Mouse (Mus musculus): Measurements from ENCODE around the gene Hras.

Hras gene

GRCm38 (mm10) chr7:141193948-141194347, at the start of gene Hras, which contains the start of gene Lrrc56:
Hras (minus strand) TSS chr7:141194005.
Lrrc56 (plus strand) TSS chr7:141194157.
- DNase-seq = peak; percentile 98

DNA sequence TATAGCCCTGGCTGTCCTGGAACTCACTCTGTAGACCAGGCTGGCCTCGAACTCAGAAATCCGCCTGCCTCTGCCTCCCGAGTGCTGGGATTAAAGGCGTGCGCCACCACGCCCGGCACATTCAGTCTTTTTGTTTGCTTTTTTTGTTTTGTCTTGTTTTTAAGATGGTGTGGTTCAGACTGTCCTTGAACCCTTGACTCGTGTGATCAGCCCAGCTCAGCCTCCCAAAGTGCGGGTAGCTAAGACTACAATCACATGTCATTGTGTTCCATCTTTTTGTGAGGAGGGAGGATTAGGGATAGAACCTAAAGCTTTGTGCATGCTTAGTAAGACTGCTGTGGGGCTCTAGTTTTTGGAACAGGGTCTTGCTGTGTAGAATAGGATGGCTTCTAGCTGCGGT, 37.7 kb upstream of the Hras start:
- DNase-seq = no peak

DNA sequence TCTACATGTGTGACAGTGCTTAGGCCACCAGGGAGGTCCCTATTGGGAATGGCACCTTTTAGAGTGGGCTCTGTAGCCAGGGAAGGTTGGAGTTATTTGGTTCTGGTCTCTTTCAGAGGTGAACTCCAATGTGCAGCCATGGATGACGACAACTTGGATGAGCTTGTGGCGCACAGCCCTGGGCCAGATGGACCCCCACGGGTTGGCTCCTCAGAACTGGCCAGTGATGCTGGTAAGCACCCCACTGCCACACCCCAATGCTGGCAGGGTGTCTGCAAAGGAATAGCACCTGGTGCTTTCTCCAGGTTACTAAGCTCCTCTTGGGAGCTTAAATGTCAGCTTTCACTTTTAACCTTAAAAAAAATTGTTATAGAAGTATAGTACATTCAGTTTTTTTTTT, 37.3 kb upstream of the Hras start:
- no peak for DNase-seq

DNA sequence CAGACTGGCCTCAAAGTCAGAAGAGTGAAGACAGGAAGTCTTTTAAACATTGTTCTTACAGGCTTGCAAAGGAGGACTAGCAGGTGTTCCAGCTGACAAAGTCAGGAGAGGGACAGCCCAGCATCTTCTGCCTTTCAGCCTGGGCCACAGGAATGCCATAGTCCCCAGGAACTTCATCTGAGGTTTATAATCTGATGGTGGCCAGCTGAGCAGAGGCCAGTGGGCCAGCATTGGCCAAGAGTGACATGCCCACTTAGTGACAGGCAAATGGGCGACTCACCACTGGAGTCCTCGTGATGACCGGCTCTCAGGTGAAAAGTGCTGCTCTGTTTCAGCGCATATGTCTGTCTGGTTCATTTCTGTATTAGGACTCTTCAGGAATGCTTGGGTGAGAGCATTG, 36.8 kb upstream of the Hras start:
- DNase-seq = no peak

DNA sequence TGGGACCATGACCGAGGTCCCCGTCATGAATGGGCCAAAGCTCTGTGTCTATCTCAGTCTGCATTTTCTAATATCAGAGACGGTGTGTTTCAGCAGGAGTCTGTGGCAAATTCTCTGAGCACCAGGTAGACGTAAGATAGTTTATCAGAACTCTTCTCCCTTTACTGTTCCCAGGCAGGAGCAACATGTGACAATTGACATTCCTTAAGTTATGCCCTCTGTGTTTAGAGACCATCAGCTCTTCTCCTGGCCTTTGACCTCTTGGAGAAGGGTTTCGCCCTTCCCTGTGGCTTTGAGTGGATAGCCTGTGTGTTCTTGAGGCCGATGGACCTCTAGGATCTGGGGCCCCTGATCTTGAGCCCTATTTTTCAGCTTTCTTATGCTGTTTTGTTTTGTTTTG, 35.9 kb upstream of the Hras start:
- no peak for DNase-seq

DNA sequence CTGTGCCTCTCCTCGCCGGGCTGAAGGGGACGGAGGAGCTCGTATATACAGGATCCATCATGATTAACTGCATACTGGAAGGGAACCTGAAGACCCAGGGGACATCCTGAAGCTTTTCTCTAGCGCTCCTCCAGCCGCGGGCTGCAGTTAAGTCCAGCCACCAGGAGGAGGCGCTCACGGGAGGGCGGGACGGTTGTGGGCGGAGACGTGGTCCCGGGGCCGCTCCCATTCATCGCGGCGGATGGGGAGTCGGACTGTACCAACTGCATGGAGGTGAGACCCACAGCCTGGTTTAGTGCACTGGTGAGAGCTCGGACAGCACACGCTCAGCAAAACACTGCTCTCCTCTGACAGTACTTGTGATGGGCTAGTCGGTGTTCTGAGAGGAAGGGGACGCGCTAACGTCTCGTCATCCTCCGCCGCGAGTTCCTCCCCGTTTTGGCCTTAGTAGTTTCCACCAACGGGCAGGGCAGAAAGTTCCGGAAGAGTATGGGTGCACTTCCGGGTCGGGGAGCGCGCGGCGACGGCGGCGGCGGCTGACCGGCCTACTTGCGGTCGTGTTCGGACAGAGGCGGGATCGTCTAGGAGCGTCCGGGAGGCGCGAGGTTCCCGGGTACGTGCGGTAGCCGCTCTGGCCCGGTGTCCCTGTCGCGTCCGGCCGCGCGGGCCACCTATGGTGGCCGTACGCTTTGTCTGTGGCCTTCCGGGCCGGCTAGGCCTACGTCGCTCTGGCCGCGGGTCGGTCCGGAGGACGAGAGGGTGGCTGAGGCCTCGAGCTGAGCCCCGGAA, 34.7 kb upstream of the Hras start, which contains the start of gene Phrf1:
Gene Phrf1, plus strand, starts transcription at position 506 of the 789 bp plus-strand sequence.
- DNase-seq = peak; percentile 94

GRCm38 (mm10) chr7:141227796-141228195, 34.0 kb upstream of the Hras start:
- no peak for DNase-seq

GRCm38 (mm10) chr7:141226535-141226934, 32.7 kb upstream of the Hras start:
- no peak for DNase-seq

- no peak for DNase-seq
These were observed 29.0 kb upstream of the Hras start for GRCm38 (mm10) chr7:141222696-141223215.

- no peak for DNase-seq
These were observed 28.3 kb upstream of the Hras start for GRCm38 (mm10) chr7:141222126-141222467.

GRCm38 (mm10) chr7:141221249-141222125, 27.7 kb upstream of the Hras start:
- DNase-seq = peak; percentile 96

DNA sequence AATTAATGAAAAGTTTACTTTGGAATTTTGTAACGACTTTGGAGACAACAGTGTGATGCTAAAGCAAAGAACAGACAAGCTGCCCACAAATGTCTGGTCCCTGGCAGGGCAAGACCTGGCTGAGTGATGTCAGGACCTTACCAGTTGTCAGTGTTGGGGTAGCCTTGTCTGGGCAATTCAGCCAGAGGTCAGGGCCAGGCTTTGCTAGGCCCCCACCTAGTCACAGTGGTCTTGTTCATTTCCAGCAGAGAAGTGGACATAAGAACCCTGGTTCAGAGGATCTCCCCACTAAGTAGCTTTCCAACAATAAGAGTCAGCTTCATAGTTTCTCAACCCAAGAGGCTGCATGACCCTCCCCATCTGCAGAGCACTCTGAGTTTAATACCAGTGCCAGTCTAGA, 26.6 kb upstream of the Hras start:
- DNase-seq = no peak

DNA sequence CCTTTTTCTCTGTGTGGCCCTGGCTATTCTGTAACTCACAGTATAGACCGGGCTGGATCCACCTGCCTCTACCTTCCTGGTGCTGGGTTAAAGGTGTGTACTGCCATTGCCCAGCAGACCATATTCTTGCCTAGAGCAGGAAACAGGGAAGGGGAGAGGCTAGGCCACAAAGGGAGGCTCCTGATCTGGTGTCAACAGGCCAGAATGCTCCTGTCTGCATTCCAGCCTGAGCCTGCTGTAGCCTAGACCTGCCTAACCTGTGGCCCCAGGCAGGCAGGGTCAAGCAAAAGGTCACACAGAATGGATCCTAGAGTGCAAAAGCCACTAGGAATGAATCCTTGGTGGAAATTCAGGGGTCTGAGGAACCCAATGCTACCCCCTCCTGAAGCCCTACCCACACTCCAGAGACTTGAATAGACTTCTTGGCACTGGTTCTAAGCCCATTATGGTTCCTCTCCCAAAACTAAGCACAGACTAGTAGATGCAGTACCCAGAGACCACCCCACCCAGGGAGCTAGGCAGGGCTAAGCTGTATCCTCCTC, 25.8 kb upstream of the Hras start:
- no peak for DNase-seq

DNA sequence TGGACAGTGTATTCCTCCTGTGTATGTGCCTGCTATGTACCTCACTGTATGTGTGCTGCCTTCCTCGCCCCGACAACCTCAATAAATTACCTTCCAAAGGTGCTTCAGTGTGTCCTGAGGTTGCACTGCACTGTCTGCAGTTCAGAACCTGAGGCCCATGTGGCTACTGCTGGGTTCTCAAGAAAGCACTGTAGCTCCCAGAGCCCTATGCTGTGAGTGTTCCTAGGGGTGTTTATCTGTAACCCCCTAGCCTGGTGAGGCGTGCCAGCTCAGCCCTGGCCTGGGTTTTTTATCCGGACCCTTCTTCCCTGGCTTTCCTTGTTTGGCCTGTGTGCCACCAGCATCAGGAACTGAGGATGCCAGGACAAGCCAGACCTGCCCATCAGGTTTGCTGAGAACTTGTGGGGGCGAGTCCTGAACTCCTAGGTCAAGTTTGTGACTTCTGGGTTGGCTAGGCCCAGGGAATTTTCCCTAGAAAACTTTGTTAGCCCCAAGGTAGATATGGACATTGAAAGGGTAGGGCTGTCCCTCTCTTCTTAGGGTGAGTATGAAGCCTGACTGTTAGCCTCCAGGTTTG, 24.8 kb upstream of the Hras start:
- DNase-seq = peak; percentile 9

DNA sequence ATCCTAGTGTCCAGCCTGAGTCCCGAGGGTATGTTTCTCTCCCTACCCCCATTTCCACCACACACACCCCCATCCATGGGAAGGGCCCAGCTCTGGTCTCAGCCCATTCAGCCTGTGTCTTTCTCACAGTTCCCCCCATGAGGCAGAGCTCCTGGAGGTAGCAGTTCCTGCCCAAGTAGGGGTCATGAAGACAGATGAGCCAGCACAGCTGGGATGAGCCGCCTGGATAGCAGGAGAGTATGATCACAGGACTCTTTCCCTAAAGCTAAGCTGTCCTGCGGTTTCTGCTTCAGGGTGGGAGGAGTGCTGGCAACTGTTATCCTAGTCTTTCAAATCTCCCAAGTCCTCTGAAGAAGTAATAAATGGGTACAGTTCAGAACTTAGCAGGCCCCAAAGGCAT, 24.3 kb upstream of the Hras start:
- no peak for DNase-seq

DNA sequence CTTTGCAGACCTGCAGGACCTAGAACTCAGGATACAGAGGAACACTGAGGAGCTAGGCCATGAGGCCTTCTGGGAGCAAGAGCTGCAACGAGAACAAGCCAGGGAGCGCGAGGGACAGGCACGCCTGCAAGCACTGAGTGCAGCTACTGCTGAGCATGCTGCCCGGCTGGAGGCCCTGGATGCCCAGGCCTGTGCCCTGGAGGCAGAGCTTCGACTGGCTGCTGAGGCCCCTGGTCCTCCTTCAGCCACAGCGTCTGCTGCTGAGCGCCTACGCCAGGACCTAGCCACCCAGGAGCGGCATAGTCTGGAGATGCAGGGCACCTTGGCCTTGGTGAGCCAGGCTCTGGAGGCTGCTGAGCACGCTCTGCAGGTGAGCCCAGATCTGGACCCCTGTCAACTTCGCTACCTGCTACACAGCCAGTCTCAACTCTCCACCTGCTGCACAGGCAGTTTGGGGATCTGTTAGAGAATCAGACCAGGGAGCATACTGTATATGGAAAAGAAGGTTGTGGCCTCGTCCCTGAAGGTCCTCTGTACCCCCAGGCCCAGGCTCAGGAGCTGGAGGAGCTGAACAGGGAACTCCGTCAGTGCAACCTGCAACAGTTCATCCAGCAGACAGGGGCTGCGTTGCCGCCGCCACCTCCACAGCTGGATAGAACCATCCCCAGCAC, 23.7 kb upstream of the Hras start:
- DNase-seq = peak; percentile 25

DNA sequence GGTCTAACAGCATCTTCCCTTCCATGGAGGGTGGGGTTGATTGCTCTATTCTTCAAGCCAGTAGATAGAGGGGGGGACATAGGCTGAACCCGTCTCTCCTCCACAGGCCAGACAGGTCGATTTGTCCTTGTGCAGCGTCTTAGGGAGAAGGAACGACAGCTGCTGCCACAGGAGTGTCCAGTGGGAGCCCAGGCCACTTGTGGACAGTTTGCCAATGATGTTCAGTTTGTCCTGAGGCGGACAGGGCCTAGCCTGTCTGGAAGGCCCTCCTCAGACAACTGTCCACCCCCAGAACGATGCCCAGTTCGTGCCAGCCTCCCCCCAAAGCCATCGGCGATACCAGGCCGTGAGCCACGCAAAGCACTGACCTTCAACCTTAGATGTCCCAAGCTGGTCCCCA, 23.1 kb upstream of the Hras start:
- peak; percentile 9 for DNase-seq

DNA sequence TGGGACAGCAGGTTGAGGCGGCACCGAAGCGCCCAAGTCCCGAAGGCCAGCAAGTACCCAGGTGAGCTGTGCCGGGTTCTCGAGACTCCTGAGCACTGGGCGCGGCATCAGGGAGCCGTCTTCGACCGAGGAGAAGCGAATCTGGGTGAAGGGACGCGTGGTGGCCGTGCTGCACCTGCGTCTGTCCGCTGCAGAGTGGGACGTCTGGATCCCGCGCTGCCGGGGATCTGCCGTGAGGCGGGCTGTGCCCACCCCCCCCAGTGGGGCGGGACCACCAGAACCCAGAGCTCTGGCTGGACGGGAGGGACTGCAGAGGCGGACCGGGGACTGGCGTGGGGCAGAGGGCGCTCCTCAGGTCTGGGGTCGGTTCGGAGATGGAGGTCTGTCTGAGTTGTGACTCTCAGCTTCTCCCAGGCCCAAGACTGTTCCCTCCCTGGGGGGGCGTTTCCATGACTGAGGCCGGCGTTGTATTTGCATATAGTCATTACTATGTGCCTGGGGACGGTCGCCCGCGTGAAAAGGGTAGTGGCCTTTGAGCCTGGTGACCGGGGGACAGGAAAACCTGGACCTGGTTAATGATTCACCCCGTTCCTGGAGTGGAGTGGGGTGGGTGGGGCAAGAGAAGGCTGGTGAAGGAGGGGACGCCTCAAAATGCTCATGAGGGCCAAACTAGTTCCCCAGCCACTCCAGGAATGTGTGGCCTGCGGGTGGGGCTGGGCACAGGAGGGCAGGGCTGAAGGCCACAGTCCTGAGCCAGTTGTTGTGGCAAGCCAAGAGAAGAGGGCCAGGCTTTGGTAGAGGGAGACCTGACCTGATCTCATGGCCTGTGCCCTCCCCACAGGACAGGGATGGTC, 22.3 kb upstream of the Hras start:
- peak; percentile 91 for DNase-seq

GRCm38 (mm10) chr7:141215101-141215879, 21.5 kb upstream of the Hras start, which contains the start of gene Rassf7:
Rassf7 (plus strand) TSS chr7:141215860.
- peak; percentile 98 for DNase-seq

DNA sequence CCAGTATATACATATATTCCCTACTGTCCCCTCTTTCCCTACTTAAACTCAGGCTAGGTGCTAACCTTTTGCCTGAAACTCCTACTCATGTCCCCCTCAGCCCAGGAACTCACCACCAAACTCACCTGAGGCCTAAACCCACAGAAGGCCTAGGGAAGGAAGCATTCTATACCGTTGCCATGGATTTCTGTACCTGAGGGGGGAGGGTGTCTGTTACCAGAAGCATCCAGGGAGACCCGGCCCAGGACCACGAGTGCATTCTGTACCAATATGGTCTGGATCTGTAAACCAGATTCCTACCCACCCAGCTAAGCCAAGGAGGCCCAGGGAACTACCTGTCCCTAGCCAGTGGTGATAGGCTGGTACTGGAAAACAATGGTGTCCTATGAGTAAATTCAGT, 20.5 kb upstream of the Hras start:
- DNase-seq = no peak

Data from kidney, adult 18-20 months (tissue).